Mouse (Mus musculus) E14TG2a.4 (cell line): ENCODE data around the gene Pla2g2c.

ENCODE experiments used
- H3K27me3 ChIP-seq: 2 replicates; pipeline ENCODE4 v1.6.1; 2014; ENCODE audit warnings: low read length, control low read depth; ENCODE audit not compliant: insufficient read depth
- H3K36me3 ChIP-seq: 2 replicates; pipeline ENCODE4 v1.6.1; 2014; ENCODE audit warnings: low read length, control low read depth; ENCODE audit not compliant: insufficient read depth
- H3K4me1 ChIP-seq: replicated peaks from 2 replicates; pipeline ENCODE4 v1.6.1; 2014; ENCODE audit warnings: low read depth, low read length, control low read depth
- H3K4me3 ChIP-seq: replicated peaks from 2 replicates; pipeline ENCODE4 v1.5.1; 2014; ENCODE audit warnings: mild to moderate bottlenecking, low read length
- H3K9me3 ChIP-seq: 2 replicates; pipeline ENCODE4 v1.6.1; 2014; ENCODE audit warnings: low read length, control low read depth
- CTCF ChIP-seq: conservative IDR thresholded peaks from 2 replicates; pipeline ENCODE4 v1.5.1; 2014; ENCODE audit warnings: low read length
- NANOG ChIP-seq: IDR thresholded peaks from 2 replicates; pipeline ENCODE4 v1.6.1; 2014; ENCODE audit warnings: borderline replicate concordance, low read length, mixed read lengths
- POU5F1 ChIP-seq: IDR thresholded peaks from 2 replicates; pipeline ENCODE4 v1.6.1; 2014; ENCODE audit warnings: low read length, borderline replicate concordance

Gene Pla2g2c

DNA sequence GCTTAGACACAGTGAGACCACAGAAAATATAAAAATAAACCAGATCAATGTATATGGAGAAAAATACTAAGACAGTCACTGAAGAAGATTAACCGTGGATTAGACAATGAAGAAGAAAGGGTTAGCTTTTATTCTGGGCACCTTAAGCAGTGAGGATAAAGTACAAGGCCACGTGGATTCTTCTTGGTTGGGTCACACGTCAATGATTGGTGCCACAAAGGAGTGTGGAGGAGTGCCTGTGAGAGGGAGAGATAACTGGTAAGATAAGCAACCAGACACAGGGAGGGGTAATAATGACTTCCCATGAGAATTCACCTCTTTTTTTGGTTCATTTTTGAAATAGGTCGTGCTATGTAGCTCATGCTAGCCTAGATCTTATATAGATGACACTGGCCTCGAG lies 47.8 kb downstream of the Pla2g2c start:
- no peak overlapping the region for H3K4me3 ChIP-seq
- TF ChIP-seq POU5F1 (no peak), CTCF (no peak), NANOG (no peak)

DNA sequence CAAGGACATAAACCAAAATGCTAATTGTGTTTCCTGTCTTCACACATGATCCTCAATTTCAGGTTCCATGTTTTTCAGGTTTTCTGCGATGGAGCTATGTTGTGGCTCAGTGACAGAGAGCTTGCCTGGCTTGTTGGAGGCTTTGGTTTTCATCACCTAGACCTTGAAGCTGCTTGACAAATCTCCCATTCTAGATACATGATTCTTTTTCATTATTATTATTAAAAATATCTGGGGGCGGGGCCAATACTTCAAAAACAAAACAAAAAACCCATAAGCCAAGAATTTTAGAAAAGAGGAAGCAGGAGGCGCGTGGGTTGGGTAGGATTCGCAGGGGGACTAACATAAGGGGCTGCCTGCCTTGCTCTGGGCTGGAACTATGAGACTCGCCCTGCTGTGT lies 50.8 kb downstream of the Pla2g2c start, which contains the start of gene Pla2g2d:
Gene Pla2g2d, plus strand, starts transcription at position 301 of the 400 bp plus-strand sequence.
- Histone ChIP-seq H3K27me3 (peaks cover 45% of the 10 kb centered on the region), H3K36me3 (no peaks in the 10 kb centered on the region), H3K9me3 (no peaks in the 10 kb centered on the region), H3K4me1 (peaks cover 20% of the 10 kb centered on the region), H3K4me3 (no peak within 1 kb of the TSS)
- TF ChIP-seq POU5F1 (no peak), NANOG (no peak), CTCF (no peak)

More for the DNA sequence above, 47.8 kb downstream of the Pla2g2c start:
- H3K9me3 ChIP-seq, result no peaks in the 10 kb centered on the region
- no peaks in the 10 kb centered on the region for H3K36me3 ChIP-seq
- peaks cover 3% of the 10 kb centered on the region; the same call in 1 of the 2 replicates for H3K4me1 ChIP-seq
- H3K27me3 ChIP-seq, result peaks cover 23% of the 10 kb centered on the region

DNA sequence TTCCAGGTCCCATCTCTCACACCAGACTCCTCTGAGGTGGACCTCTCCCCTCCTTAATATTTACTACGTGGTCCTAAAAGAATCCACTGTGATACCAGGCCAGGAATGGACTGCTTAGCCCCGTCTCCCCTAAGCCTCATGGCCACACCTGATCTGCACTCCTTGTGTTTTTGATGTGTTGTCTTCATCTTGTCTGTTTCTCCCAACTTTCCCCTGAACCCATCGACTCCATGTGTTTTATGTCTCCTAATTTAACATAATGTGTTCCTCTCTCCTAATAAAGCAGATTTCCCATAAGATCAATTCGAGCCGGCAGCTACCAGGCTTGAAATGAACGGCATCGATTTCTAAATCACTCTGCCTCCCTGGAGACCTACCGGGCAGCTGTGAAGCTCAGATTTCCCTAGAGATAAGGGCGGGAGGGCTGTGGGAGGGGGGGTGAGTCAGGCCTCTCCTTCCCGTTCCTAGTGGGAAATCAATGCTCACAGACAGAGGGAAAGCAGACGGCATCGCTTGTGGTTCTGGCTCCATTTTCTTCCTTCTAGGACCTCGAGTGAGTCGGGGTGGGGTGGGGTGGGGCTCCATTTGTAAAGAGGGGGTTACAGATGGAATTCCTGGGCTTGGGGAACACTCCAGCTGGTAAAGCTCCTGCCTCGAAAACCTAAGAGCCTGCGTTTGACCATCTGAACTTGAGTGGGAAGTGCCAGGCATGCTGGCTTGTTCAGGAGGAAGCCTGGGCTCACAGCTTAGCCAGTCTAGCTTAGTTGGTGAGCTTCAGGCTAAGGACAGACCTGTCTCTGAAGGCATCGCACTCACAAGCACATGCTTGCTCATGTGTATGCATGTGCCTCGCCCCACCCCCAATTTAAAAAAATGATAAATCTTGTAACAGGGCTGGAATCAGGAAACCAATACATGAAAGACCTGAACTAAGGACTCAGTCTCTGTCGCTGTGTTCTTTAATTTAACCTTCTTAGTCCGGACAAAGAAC lies 53.1 kb downstream of the Pla2g2c start:
- H3K4me3 ChIP-seq, result no peak overlapping the region
- H3K4me1 ChIP-seq, result peaks cover 34% of the 10 kb centered on the region
- H3K36me3 ChIP-seq, result no peaks in the 10 kb centered on the region
- TF ChIP-seq NANOG, result no peak
- no peak for TF ChIP-seq POU5F1
- no peak for TF ChIP-seq CTCF
- H3K27me3 ChIP-seq, result peaks cover 48% of the 10 kb centered on the region
- H3K9me3 ChIP-seq, result no peaks in the 10 kb centered on the region

DNA sequence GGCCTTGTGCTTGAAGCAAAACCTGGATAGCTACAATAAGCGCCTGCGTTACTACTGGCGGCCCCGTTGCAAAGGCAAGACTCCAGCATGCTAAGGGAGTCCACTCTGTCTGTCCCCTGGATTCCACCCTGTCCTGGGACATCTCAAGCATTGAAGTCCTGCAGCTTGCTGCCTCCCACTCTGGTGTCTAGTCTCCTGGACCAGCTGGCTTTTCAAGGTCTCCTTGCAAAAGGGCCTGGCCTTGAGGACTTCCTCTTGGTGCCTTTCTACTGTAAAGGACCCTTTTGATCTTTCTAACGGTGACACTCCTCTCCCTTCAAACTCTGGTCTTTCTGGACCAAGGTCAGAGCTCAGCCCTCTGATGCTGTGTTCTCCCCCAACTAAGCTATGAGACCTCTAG lies 55.7 kb downstream of the Pla2g2c start:
- Histone ChIP-seq H3K9me3 (no peaks in the 10 kb centered on the region), H3K4me3 (no peak overlapping the region), H3K27me3 (peaks cover 48% of the 10 kb centered on the region), H3K4me1 (peaks cover 34% of the 10 kb centered on the region), H3K36me3 (no peaks in the 10 kb centered on the region)
- no peak for TF ChIP-seq NANOG
- no peak for TF ChIP-seq CTCF
- TF ChIP-seq POU5F1, result no peak

DNA sequence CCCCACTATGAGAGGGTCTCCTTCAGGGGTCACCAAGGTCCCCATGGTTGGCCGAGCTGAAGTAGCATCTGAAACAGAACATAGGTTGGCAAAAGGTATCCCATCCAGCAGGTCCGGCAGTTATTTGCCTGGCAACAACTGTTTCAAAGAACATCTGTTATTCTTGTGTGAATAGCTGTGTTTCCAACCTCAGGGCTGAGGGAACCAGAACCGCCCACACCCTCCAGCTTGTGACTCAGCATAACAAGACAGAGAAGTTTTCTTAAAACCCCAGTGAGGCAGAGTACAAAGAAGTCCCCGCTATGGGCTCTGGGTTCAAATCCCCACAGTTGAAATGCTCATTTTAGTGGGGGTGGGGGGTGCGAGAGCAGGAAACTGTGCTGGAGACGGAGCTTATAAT lies 57.5 kb downstream of the Pla2g2c start:
- H3K36me3 ChIP-seq, result no peaks in the 10 kb centered on the region

DNA sequence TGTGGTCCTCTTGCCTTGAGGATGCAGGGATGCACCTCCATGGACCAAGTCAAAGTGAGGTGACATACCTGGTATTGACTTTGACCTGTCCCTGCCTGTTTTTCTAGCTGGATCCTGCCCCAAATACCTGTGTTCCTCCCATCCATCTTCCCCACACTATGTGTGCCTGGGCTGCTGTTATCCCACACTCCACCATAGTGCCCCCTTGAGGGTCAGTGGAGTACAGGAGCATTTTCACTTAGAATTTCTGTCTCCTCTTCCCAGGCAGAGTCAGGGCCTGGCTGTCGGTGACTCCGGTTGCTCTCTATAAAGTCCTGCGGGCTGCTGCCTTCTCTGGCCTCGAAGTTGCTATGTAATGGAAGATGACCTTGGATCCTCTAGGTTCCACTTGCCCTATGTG lies 61.1 kb downstream of the Pla2g2c start:
- no peak overlapping the region for H3K4me3 ChIP-seq
- peaks cover 16% of the 10 kb centered on the region for H3K4me1 ChIP-seq
- TF ChIP-seq POU5F1 (no peak), CTCF (peak; percentile 44)
- no peaks in the 10 kb centered on the region for H3K9me3 ChIP-seq
- peaks cover 11% of the 10 kb centered on the region; the same call in 1 of the 2 replicates for H3K27me3 ChIP-seq
- H3K36me3 ChIP-seq, result no peaks in the 10 kb centered on the region

More for the DNA sequence above, 57.5 kb downstream of the Pla2g2c start:
- Histone ChIP-seq H3K4me3 (no peak overlapping the region), H3K9me3 (no peaks in the 10 kb centered on the region), H3K4me1 (peaks cover 39% of the 10 kb centered on the region), H3K27me3 (peaks cover 32% of the 10 kb centered on the region)
- TF ChIP-seq POU5F1 (no peak), NANOG (no peak), CTCF (no peak)

DNA sequence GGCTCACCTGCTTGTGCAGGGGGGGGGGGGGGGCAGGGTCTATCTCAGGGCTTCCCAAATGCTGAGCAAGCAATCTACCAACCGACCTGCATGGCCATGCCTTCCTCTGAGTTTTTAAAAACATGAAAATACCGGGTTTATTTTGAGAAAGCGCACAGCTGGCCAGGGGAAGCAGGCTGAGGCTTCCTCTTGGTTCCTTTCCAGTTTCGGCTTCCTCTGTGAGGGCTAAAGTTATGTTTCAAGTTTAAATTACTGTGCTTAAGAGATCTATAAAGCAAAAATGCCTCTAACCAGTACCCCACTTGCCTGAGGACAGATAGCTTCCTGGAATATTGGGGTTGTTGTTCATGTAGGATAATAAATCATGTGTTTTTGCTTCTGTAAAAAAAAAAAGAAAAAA lies 61.5 kb downstream of the Pla2g2c start:
- H3K9me3 ChIP-seq, result no peaks in the 10 kb centered on the region

DNA sequence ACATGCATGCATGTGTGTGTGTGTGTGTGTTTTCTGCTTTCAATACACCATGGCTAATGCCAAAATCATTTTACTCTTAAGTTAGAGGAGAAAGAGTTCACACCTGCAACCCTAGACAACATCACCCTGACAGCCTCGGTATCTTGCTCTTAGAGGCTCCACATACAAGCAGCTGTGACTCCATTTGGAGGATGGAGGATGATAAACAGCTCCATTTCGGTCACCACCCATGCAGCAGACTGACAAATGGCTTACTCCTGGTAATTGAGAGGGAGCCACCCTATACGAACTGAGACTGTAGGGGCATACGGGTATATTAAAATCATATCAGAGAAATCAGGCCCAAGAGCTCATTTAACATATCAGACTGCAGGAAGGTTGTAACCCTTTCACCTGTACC lies 63.8 kb downstream of the Pla2g2c start:
- no peak for TF ChIP-seq POU5F1
- TF ChIP-seq CTCF, result no peak
- no peak for TF ChIP-seq NANOG

More for the DNA sequence above, 61.5 kb downstream of the Pla2g2c start:
- no peaks in the 10 kb centered on the region for H3K36me3 ChIP-seq
- peaks cover 11% of the 10 kb centered on the region; the same call in 1 of the 2 replicates for H3K27me3 ChIP-seq
- H3K4me1 ChIP-seq, result peaks cover 19% of the 10 kb centered on the region
- no peak overlapping the region for H3K4me3 ChIP-seq
- TF ChIP-seq CTCF (no peak), NANOG (no peak), POU5F1 (no peak)

More for the DNA sequence above, 63.8 kb downstream of the Pla2g2c start:
- H3K9me3 ChIP-seq, result no peaks in the 10 kb centered on the region
- H3K4me1 ChIP-seq, result peaks cover 26% of the 10 kb centered on the region
- H3K4me3 ChIP-seq, result no peak overlapping the region
- peaks cover 11% of the 10 kb centered on the region; the same call in 1 of the 2 replicates for H3K27me3 ChIP-seq
- no peaks in the 10 kb centered on the region for H3K36me3 ChIP-seq
